Mouse (Mus musculus) bone marrow, adult 2 months (tissue): ENCODE data around the gene Vegfa. TPM values are rescaled to one million over a fixed set of nuclear protein-coding genes. Genes with fewer than 3 reads are reported as not detected.
"Not testable (repeated sequence)": the region's sequence is repeated elsewhere in the genome, so short reads cannot be mapped to it uniquely, and the experiment has no call there.

Experiments
- H3K27ac ChIP-seq: fragments of 200-500 bp; 2 replicates; pipeline ENCODE4 v1.5.1; 2012; ENCODE audit warnings: low read depth, mild to moderate bottlenecking, control low read depth, inconsistent platforms, low read length; ENCODE audit not compliant: control insufficient read depth, poor library complexity, insufficient read depth
- H3K4me1 ChIP-seq: fragments of 200-500 bp; 2 replicates; pipeline ENCODE4 v1.6.1; 2011; ENCODE audit warnings: low read length; ENCODE audit not compliant: control insufficient read depth, insufficient read depth
- H3K4me3 ChIP-seq: fragments of 200-500 bp; replicated peaks from 2 replicates; pipeline ENCODE3; 2011; ENCODE audit warnings: mild to moderate bottlenecking, low read depth, low read length, control low read depth; ENCODE audit not compliant: control insufficient read depth
- CTCF ChIP-seq: fragments of 200-500 bp; IDR thresholded peaks from 2 replicates; pipeline ENCODE4 v1.5.1; 2011; ENCODE audit warnings: low read length, control low read depth; ENCODE audit not compliant: control insufficient read depth, insufficient read depth
- POLR2A ChIP-seq: fragments of 200-500 bp; IDR thresholded peaks from 2 replicates; pipeline ENCODE4 v1.6.1; 2011; ENCODE audit warnings: low read depth, mild to moderate bottlenecking, control low read depth, low read length, borderline replicate concordance; ENCODE audit not compliant: control insufficient read depth
- WGBS: fragments of 180-500 bp; shearing (Covaris S2); methylation state at CpG from one replicate; pipeline ENCODE4 v1.1.7; 2018; 5-methylcytosine and 5-hydroxymethylcytosine counted together
- polyA plus RNA-seq: library from polyadenylated mRNA; stranded (reverse); fragments of >200 nt; gene quantifications from 2 replicates; pipeline ENCODE4 v1.2.4, GENCODE M21; 2011; ENCODE audit warnings: low replicate concordance; ENCODE audit not compliant: missing spikeins, insufficient read depth, insufficient read length

Vegfa gene
- polyA plus RNA-seq, 1 experiment: 18.8 TPM

GRCm38 (mm10) chr17:45986915-45987314 lies 45.3 kb downstream of the Vegfa start:
- TF ChIP-seq POLR2A (no peak), CTCF (no peak)
- Histone ChIP-seq H3K4me1 (no peaks in the 10 kb centered on the region; the same call in 1 of the 2 replicates), H3K27ac (no peak overlapping the region), H3K4me3 (no peak overlapping the region)
- WGBS: 83% methylated on average over 3 of the region's 3 CpGs

GRCm38 (mm10) chr17:45986374-45986773 lies 45.8 kb downstream of the Vegfa start:
- TF ChIP-seq POLR2A: no peak
- no peak for TF ChIP-seq CTCF
- WGBS: 70% methylated on average over 6 of the region's 6 CpGs
- no peaks in the 10 kb centered on the region; the same call in 1 of the 2 replicates for H3K4me1 ChIP-seq
- H3K4me3 ChIP-seq: no peak overlapping the region
- no peak overlapping the region for H3K27ac ChIP-seq

- WGBS: 77% methylated on average over 1 of the region's 1 CpGs
- H3K27ac ChIP-seq, H3K4me1 ChIP-seq, H3K4me3 ChIP-seq: not testable (repeated sequence)
Observed at GRCm38 (mm10) chr17:45983185-45983584, 49.0 kb downstream of the Vegfa start.

GRCm38 (mm10) chr17:45981841-45982240 lies 50.3 kb downstream of the Vegfa start:
- WGBS: 67% methylated on average over 1 of the region's 1 CpGs
- TF ChIP-seq POLR2A (no peak), CTCF (no peak)
- no peaks in the 10 kb centered on the region; the same call in 1 of the 2 replicates for H3K4me1 ChIP-seq
- no peak overlapping the region for H3K27ac ChIP-seq
- no peak overlapping the region for H3K4me3 ChIP-seq

- no peaks in the 10 kb centered on the region for H3K4me1 ChIP-seq
- 74% methylated on average over 10 of the region's 10 CpGs for WGBS
- TF ChIP-seq CTCF: no peak
- no peak for TF ChIP-seq POLR2A
Observed at GRCm38 (mm10) chr17:45979025-45979805, 53.0 kb downstream of the Vegfa start.

GRCm38 (mm10) chr17:45974461-45974860 lies 57.7 kb downstream of the Vegfa start:
- TF ChIP-seq POLR2A: no peak
- peaks cover 2% of the 10 kb centered on the region; the same call in 1 of the 2 replicates for H3K4me1 ChIP-seq
- H3K4me3 ChIP-seq: no peak overlapping the region
- WGBS: 8% methylated on average over 7 of the region's 7 CpGs
- no peak overlapping the region for H3K27ac ChIP-seq

More at GRCm38 (mm10) chr17:45979025-45979805, 53.0 kb downstream of the Vegfa start:
- Histone ChIP-seq H3K4me3 (no peak overlapping the region), H3K27ac (no peak overlapping the region)

GRCm38 (mm10) chr17:45973214-45973613 lies 59.0 kb downstream of the Vegfa start:
- Histone ChIP-seq H3K27ac (no peak overlapping the region), H3K4me3 (no peak overlapping the region), H3K4me1 (peaks cover 2% of the 10 kb centered on the region; the same call in 1 of the 2 replicates)
- TF ChIP-seq POLR2A (no peak), CTCF (no peak)
- WGBS: 49% methylated on average over 7 of the region's 7 CpGs

- Histone ChIP-seq H3K4me1 (peaks cover 2% of the 10 kb centered on the region; the same call in 1 of the 2 replicates), H3K4me3 (no peak overlapping the region), H3K27ac (no peak overlapping the region)
- WGBS: 80% methylated on average over 7 of the region's 7 CpGs
- TF ChIP-seq CTCF (no peak), POLR2A (no peak)
Observed at GRCm38 (mm10) chr17:45972405-45972804, 59.8 kb downstream of the Vegfa start.
